Mouse (Mus musculus) heart, postnatal 0 days (tissue): ENCODE measurements around the gene Fhad1.

Source experiments
- CTCF ChIP-seq: IDR thresholded peaks from 2 replicates; pipeline ENCODE4 v1.5.1; 2016; ENCODE audit warnings: antibody characterized with exemption, control low read depth, low read depth
- EP300 ChIP-seq: IDR thresholded peaks from 2 replicates; pipeline ENCODE4 v1.6.1; 2016; ENCODE audit warnings: antibody characterized with exemption, low read depth

- no peak for TF ChIP-seq CTCF
- no peak for TF ChIP-seq EP300
Measured at GRCm38 (mm10) chr4:141963907-141964306, 51.0 kb downstream of the Fhad1 start.
